Mouse (Mus musculus): ENCODE data around the gene Ccdc39. TPM values are rescaled to one million over a fixed set of nuclear protein-coding genes. Genes with fewer than 3 reads are reported as not detected.

Ccdc39 gene
- 1.6 TPM for polyA plus RNA-seq (2015; fragmentation: Illumina TruSeq; extraction: RNeasy Lipid Tissue Mini Kit (QIAGEN cat#74804); ENCODE audit: insufficient read depth, low read depth, low replicate concordance)

DNA sequence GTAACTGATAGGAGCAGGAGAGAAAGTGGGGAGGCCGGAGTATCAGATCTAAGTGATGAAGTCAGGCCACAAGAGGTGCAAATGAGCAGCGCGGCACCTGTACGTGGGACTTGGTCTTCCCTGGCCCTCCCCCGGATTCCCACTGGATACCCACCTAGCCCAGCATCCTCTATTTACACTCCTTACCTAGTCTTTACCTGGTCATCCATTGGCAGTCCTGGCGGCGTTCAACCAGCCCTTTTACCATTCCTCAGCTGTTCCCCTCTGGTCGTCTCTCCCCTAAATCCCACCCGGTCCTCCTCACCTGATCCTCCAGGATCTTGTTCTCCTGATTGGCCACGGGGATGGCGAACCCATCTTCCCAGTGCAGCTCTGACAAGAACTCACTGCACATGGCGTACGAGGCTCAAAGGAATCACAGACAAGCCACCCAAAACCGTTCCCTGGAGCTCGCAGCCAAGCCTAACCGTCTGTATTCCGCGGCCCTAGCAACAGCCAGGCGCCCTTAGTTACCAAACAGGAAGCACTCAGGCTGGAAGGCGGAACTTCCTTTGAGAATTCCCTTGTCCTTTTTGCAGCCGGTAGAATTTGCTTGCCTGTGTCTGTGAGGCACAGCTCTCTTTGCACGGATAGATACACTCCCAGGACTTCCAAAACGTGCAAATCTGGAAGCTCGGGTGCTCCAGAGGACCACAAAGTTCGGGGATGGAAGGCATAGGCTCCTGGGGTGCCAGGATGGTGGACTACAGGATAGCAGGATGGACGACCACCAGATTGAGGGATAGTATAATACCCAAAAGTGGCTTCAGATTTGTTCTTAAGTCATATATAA lies at the start of gene Ccdc39:
Gene Ccdc39, minus strand, starts transcription at position 510 of the 832 bp plus-strand sequence.

GRCm38 (mm10) chr3:33799617-33800512 lies 44.2 kb downstream of the Ccdc39 start, which contains the start of gene Ttc14:
Ttc14 (plus strand) TSS chr3:33799832.

Other genes starting within 250 kb of the Ccdc39 start
- 8.5 TPM for gene Ttc14, start 44.5 kb downstream of the Ccdc39 start, polyA plus RNA-seq (2015; fragmentation: Illumina TruSeq; extraction: RNeasy Lipid Tissue Mini Kit (QIAGEN cat#74804); ENCODE audit: insufficient read depth, low read depth, low replicate concordance)
- gene Fxr1, start 175.6 kb upstream of the Ccdc39 start, polyA plus RNA-seq (2015; fragmentation: Illumina TruSeq; extraction: RNeasy Lipid Tissue Mini Kit (QIAGEN cat#74804); ENCODE audit: insufficient read depth, low read depth, low replicate concordance): 15.0 TPM
- 41.7 TPM for gene Dnajc19, start 237.0 kb upstream of the Ccdc39 start, polyA plus RNA-seq (2015; fragmentation: Illumina TruSeq; extraction: RNeasy Lipid Tissue Mini Kit (QIAGEN cat#74804); ENCODE audit: insufficient read depth, low read depth, low replicate concordance)